Mouse (Mus musculus) stomach, embryonic 16.5 days (tissue): ENCODE measurements around the gene Astl. TPM values are rescaled to one million over a fixed set of nuclear protein-coding genes. Genes with fewer than 3 reads are reported as not detected.

Experiments
- ATAC-seq: fragments of 200-750 bp; cut with Nextera tagmentation; 2 replicates; pipeline ENCODE4 v1.8.0; 2017; ENCODE audit warnings: moderate number of reproducible peaks, moderate TSS enrichment; ENCODE audit not compliant: insufficient read depth, low FRiP score
- H3K27ac ChIP-seq: fragments of 300-500 bp; sonication (generic); 2 replicates; pipeline ENCODE4 v1.5.1; 2014; ENCODE audit warnings: low read length
- H3K27me3 ChIP-seq: fragments of 300-500 bp; sonication (generic); 2 replicates; pipeline ENCODE4 v1.6.1; 2014; ENCODE audit warnings: low read length, control low read depth, mixed read lengths; ENCODE audit not compliant: control insufficient read depth, insufficient read depth
- H3K36me3 ChIP-seq: fragments of 300-500 bp; sonication (generic); 2 replicates; pipeline ENCODE4 v1.6.1; 2014; ENCODE audit warnings: low read length; ENCODE audit not compliant: control insufficient read depth, insufficient read depth
- H3K4me1 ChIP-seq: fragments of 300-500 bp; sonication (generic); 2 replicates; pipeline ENCODE4 v1.6.1; 2014; ENCODE audit warnings: low read length, control low read depth, mixed read lengths; ENCODE audit not compliant: control insufficient read depth, insufficient read depth
- H3K4me2 ChIP-seq: fragments of 300-500 bp; sonication (generic); 2 replicates; pipeline ENCODE4 v1.6.1; 2014; ENCODE audit warnings: low read depth, low read length, mixed read lengths
- H3K4me3 ChIP-seq: fragments of 300-500 bp; sonication (generic); replicated peaks from 2 replicates; pipeline ENCODE4 v1.5.1; 2014; ENCODE audit warnings: mild to moderate bottlenecking, low read length
- H3K9ac ChIP-seq: fragments of 300-500 bp; sonication (generic); 2 replicates; pipeline ENCODE4 v1.6.1; 2014; ENCODE audit warnings: low read length
- H3K9me3 ChIP-seq: fragments of 300-500 bp; sonication (generic); replicated peaks from 2 replicates; pipeline ENCODE4 v1.6.1; 2016; ENCODE audit warnings: low read length, control low read depth; ENCODE audit not compliant: control insufficient read depth
- WGBS: fragments of 180-500 bp; shearing (Covaris S2); extraction: QIAGEN DNeasy Blood & Tissue Kit; methylation state at CpG from one replicate; pipeline ENCODE4 v1.1.7; 2014; 5-methylcytosine and 5-hydroxymethylcytosine counted together
- polyA plus RNA-seq: library from polyadenylated mRNA; unstranded; fragments of >200 nt; fragmentation: Nextera tagmentation; extraction: Ambion mirVana; gene quantifications from 2 replicates; pipeline ENCODE4 v1.2.1, GENCODE M21; 2015

Gene Astl
- polyA plus RNA-seq, 1 experiment from 2014 or later = not detected

DNA sequence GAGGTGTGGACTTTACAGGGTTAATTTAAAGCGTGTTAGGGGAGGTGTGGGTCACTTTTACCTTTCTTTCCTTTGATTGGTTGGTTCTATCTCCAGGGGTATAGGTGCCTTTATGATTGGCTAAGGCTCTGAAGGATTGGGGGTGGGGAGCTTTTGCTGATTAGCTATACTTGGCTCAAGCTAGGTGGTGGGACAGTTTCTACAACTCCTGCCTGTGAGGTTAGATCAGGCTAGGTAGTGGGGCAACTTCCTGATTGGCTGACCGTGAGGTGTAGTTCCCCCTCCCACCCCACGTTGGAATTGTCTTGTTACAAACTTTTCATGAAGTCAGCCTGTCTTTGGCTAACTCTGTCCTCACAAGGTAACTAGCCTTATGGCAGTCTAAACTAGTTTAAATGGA lies 31.3 kb upstream of the Astl start:
- H3K9me3 ChIP-seq = no peaks in the 10 kb centered on the region
- H3K4me1 ChIP-seq = no peaks in the 10 kb centered on the region
- H3K4me2 ChIP-seq = no peak overlapping the region
- WGBS = 46% methylated on average over 3 of the region's 3 CpGs
- H3K4me3 ChIP-seq = no peak overlapping the region
- ATAC-seq = no peak
- no peaks in the 10 kb centered on the region for H3K36me3 ChIP-seq
- no peaks in the 10 kb centered on the region for H3K27me3 ChIP-seq
- no peak overlapping the region for H3K27ac ChIP-seq
- H3K9ac ChIP-seq = no peak overlapping the region

- Histone ChIP-seq H3K9ac (no peak overlapping the region), H3K27ac (no peak overlapping the region), H3K27me3 (no peaks in the 10 kb centered on the region), H3K9me3 (no peaks in the 10 kb centered on the region), H3K4me2 (no peak overlapping the region), H3K4me3 (no peak overlapping the region), H3K36me3 (no peaks in the 10 kb centered on the region), H3K4me1 (no peaks in the 10 kb centered on the region)
- 88% methylated on average over 2 of the region's 2 CpGs for WGBS
- no peak for ATAC-seq
These were observed 29.8 kb upstream of the Astl start for GRCm38 (mm10) chr2:127308660-127309059.

- no peak overlapping the region for H3K9ac ChIP-seq
- no peak overlapping the region for H3K4me2 ChIP-seq
- ATAC-seq = no peak
- no peak overlapping the region for H3K27ac ChIP-seq
- H3K36me3 ChIP-seq = no peaks in the 10 kb centered on the region
- WGBS = 46% methylated on average over 2 of the region's 2 CpGs
- H3K4me3 ChIP-seq = no peak overlapping the region
- H3K27me3 ChIP-seq = no peaks in the 10 kb centered on the region
- no peaks in the 10 kb centered on the region for H3K4me1 ChIP-seq
- H3K9me3 ChIP-seq = no peaks in the 10 kb centered on the region
These were observed 28.2 kb upstream of the Astl start for GRCm38 (mm10) chr2:127310246-127310645.

DNA sequence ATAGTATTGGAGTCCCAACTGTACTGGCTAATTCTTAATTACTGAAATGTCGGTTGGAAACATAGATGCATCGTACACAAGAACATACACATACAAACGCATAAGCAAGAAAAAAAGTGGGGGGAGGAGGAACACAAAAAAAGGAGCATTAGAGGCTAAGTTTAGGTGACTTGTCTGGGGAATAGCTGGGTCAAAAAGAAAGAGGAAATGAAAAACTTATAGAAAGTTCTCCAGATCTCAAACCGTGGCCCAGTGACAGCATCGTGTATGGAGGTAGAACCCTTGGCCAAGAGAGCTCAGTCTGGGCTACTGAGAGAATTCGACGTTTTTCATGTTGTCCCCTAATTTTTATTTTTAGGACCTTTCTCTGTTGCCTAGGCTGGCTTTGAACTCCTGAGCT lies 27.8 kb upstream of the Astl start:
- Histone ChIP-seq H3K36me3 (no peaks in the 10 kb centered on the region), H3K4me1 (no peaks in the 10 kb centered on the region), H3K4me3 (no peak overlapping the region), H3K9ac (no peak overlapping the region), H3K4me2 (no peak overlapping the region), H3K9me3 (no peaks in the 10 kb centered on the region), H3K27me3 (no peaks in the 10 kb centered on the region), H3K27ac (no peak overlapping the region)
- WGBS = 91% methylated on average over 7 of the region's 7 CpGs
- no peak for ATAC-seq

DNA sequence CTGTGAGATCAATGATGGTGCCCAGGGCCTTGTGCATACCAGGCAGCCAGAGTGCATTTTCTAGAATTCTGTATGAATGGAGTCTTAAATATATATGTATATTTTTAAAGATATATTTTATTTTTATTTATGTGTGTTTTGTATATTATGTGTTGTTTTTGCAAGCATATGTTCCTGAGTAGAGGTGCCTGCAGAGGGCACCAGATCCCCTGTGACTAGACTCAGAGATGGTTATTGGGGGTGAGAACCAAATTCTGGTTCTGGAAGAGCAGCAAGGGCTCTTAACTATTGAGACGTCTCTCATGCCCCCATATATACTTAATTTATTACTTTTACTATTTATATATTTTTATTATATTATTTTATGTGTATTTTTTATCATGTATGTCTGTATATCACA lies 27.2 kb upstream of the Astl start:
- no peak for ATAC-seq
- 85% methylated on average over 1 of the region's 1 CpGs for WGBS

GRCm38 (mm10) chr2:127312801-127313200 lies 25.6 kb upstream of the Astl start:
- WGBS = 92% methylated on average over 4 of the region's 4 CpGs
- H3K36me3 ChIP-seq = no peaks in the 10 kb centered on the region
- no peaks in the 10 kb centered on the region for H3K4me1 ChIP-seq
- ATAC-seq = no peak
- no peak overlapping the region for H3K4me2 ChIP-seq
- no peak overlapping the region for H3K9ac ChIP-seq
- no peak overlapping the region for H3K27ac ChIP-seq
- no peaks in the 10 kb centered on the region for H3K27me3 ChIP-seq
- no peak overlapping the region for H3K4me3 ChIP-seq
- no peaks in the 10 kb centered on the region for H3K9me3 ChIP-seq

More for the DNA sequence above, 27.2 kb upstream of the Astl start:
- Histone ChIP-seq H3K4me2 (no peak overlapping the region), H3K4me1 (no peaks in the 10 kb centered on the region), H3K9me3 (no peaks in the 10 kb centered on the region), H3K27me3 (no peaks in the 10 kb centered on the region), H3K9ac (no peak overlapping the region), H3K36me3 (no peaks in the 10 kb centered on the region), H3K4me3 (no peak overlapping the region), H3K27ac (no peak overlapping the region)

DNA sequence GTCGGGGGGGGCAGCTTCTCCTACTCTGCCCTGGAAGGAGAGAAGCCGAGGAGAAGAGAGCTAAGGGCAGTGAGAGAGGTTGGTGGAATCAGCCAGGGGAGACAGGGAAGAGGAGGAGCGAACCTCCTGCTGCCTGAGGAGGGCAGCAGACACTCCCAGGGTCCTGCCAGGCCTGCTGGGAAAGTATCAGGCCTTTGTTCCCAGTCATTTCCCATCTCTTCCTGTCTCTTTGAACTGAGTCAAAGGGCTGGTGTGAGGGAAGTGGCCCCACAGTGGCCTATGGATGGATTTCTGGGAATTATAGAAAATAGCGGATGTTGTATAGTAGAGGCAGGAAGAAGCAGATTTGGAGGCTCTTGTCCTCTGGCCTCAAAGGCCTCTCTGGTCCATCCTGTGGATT lies 24.6 kb upstream of the Astl start:
- no peak overlapping the region for H3K9ac ChIP-seq

GRCm38 (mm10) chr2:127314467-127315154 lies 23.8 kb upstream of the Astl start:
- H3K4me1 ChIP-seq = no peaks in the 10 kb centered on the region
- ATAC-seq = peak; percentile 37; the same call in 1 of the 2 replicates
- 0 out of 2 replicates have a peak overlapping the region, but pooled peaks have one; percentile 9 for H3K27ac ChIP-seq
- no peak overlapping the region for H3K9ac ChIP-seq
- no peak overlapping the region for H3K4me3 ChIP-seq
- H3K9me3 ChIP-seq = no peaks in the 10 kb centered on the region
- WGBS = 64% methylated on average over 6 of the region's 6 CpGs
- no peaks in the 10 kb centered on the region for H3K36me3 ChIP-seq
- no peak overlapping the region for H3K4me2 ChIP-seq
- no peaks in the 10 kb centered on the region for H3K27me3 ChIP-seq

More for the DNA sequence above, 24.6 kb upstream of the Astl start:
- no peak overlapping the region for H3K4me2 ChIP-seq
- no peaks in the 10 kb centered on the region for H3K36me3 ChIP-seq
- ATAC-seq = no peak
- no peak overlapping the region for H3K27ac ChIP-seq
- WGBS = 53% methylated on average over 4 of the region's 4 CpGs
- no peaks in the 10 kb centered on the region for H3K27me3 ChIP-seq
- no peaks in the 10 kb centered on the region for H3K4me1 ChIP-seq
- H3K4me3 ChIP-seq = no peak overlapping the region
- no peaks in the 10 kb centered on the region for H3K9me3 ChIP-seq

GRCm38 (mm10) chr2:127315155-127315470 lies 23.3 kb upstream of the Astl start:
- H3K4me2 ChIP-seq = no peak overlapping the region
- H3K36me3 ChIP-seq = no peaks in the 10 kb centered on the region
- H3K27ac ChIP-seq = no peak overlapping the region
- 77% methylated on average over 1 of the region's 1 CpGs for WGBS
- no peak overlapping the region for H3K4me3 ChIP-seq
- no peak overlapping the region for H3K9ac ChIP-seq
- H3K9me3 ChIP-seq = no peaks in the 10 kb centered on the region
- no peak for ATAC-seq
- H3K4me1 ChIP-seq = no peaks in the 10 kb centered on the region
- no peaks in the 10 kb centered on the region for H3K27me3 ChIP-seq
